Mouse (Mus musculus) 3134 (cell line): ENCODE data around the gene Uhrf1bp1.
"Not testable (repeated sequence)": the region's sequence is repeated elsewhere in the genome, so short reads cannot be mapped to it uniquely, and the experiment has no call there.

Experiments
- DNase-seq: peaks from one replicate; pipeline ENCODE4 v3.0.0-alpha.2; 2011; ENCODE audit warnings: low spot score; ENCODE audit not compliant: insufficient read length; ENCODE audit errors: extremely low read depth

Uhrf1bp1 gene

GRCm38 (mm10) chr17:27837850-27838249 lies 18.4 kb upstream of the Uhrf1bp1 start, which contains the start of gene Snrpc:
Gene Snrpc (plus strand): TSS chr17:27838150.
- not testable (repeated sequence) for DNase-seq

- peak; percentile 93 for DNase-seq
Measured at GRCm38 (mm10) chr17:27839469-27840252, 16.6 kb upstream of the Uhrf1bp1 start.

- DNase-seq: no peak
Measured at GRCm38 (mm10) chr17:27848351-27848750, 7.9 kb upstream of the Uhrf1bp1 start.

- no peak for DNase-seq
Measured at GRCm38 (mm10) chr17:27851076-27851475, 5.2 kb upstream of the Uhrf1bp1 start.

- peak; percentile 83 for DNase-seq
Measured at GRCm38 (mm10) chr17:27856798-27857648, 782 bp downstream of the Uhrf1bp1 start.

DNA sequence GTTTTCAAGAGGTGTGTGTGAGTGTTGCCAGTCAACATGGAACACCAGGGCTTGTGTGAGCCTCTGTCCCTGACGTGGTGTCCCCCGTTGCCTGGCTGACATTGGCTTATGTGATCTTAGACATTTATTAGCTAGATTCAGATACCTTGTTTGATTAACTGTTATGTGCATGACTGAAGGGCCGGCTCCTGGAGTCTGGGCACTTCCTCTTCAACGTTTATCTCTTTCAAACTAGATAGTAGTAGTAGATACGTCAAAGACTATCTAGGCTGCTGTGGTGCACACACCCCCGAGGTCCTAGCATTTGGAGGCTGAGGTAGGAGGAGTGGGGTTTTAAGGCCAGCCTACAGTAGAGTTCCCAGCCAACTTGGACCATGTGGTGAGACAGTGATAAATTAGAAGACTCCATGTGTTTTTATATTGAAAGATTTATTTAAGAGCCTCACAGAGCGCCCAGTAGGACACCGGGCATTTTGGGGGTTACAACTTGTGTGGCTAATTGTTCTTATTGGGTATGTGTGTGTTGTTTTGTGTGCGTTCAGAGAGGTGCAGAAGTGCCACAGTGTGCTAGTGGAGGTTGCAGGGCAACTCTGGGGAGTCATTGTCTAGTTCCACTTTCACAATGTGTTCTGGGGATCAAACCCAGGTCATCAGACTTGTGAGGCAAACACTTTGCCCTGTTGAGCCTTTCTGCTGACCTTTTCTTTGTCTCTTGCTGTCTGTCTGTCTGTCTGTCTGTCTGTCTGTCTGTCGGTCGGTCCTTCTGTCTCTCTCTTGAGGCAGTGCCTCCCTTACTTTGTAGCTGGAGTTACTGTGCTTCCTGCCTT lies 1.6 kb downstream of the Uhrf1bp1 start:
- no peak for DNase-seq

DNA sequence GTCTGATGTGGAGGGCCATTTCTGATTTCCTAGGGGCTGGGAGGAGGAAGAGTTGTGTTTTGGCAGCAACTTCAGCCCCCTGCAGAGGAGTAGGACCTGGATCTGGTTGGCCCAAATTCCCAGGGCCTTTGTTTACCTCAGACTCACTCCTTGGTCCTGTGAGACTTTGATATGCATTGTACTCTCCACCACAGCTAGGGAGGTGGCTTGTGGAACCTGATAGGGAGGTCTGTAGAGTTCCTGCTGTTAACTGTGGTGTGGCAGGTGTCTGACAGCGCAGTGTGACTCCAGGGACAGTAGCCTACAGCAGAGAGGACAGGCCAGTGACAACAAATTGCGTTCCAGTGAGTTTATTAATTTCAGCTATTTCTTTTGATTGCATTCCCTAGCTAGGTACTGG lies 2.9 kb downstream of the Uhrf1bp1 start:
- DNase-seq: no peak

GRCm38 (mm10) chr17:27865461-27865860 lies 9.2 kb downstream of the Uhrf1bp1 start:
- DNase-seq: no peak

- no peak for DNase-seq
Measured at GRCm38 (mm10) chr17:27866737-27867136, 10.5 kb downstream of the Uhrf1bp1 start.

DNA sequence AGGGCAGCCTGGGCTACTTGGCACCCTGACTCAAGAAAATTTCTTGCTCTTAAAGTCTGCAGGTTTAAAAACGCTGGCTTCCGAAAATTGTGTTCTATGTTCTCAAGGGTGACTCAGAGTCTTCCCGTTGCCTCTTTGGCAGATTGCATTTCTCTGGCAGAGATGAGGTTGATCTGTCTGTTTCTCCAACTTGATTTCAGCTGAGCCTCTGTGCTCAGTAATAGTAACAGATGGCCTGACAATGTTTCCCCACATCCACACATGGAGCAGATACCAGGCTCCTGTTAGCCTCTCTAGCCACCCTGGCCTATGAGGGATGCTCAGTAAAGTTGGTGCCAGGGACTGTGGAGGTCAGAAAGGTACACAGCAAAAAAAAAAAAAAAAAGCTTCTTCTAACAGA lies 15.6 kb downstream of the Uhrf1bp1 start:
- no peak for DNase-seq

DNA sequence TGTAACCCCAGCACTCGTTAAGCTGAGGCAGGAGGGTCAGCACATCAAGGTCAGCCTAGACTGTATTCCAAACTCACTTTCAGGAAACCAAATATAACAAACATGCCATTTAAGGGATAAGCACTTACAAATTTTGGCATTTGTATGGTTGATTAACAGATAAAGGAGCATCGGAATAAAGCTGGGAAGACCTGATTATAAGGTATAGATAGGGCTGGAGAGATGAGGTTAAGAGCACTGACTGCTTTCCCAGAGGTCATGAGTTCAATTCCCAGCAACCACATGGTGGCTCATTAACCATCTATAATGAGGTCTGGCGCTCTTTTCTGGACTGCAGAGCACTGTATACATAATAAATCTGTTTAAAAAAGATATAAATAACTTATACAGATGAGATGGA lies 17.3 kb downstream of the Uhrf1bp1 start:
- no peak for DNase-seq

- DNase-seq: no peak
Measured at GRCm38 (mm10) chr17:27874510-27874909, 18.3 kb downstream of the Uhrf1bp1 start.

- DNase-seq: no peak
Measured at GRCm38 (mm10) chr17:27881518-27881917, 25.3 kb downstream of the Uhrf1bp1 start.

GRCm38 (mm10) chr17:27883129-27883528 lies 26.9 kb downstream of the Uhrf1bp1 start:
- no peak for DNase-seq

GRCm38 (mm10) chr17:27883994-27884393 lies 27.8 kb downstream of the Uhrf1bp1 start:
- no peak for DNase-seq

- DNase-seq: no peak
Measured at GRCm38 (mm10) chr17:27886499-27887210, 30.4 kb downstream of the Uhrf1bp1 start.

DNA sequence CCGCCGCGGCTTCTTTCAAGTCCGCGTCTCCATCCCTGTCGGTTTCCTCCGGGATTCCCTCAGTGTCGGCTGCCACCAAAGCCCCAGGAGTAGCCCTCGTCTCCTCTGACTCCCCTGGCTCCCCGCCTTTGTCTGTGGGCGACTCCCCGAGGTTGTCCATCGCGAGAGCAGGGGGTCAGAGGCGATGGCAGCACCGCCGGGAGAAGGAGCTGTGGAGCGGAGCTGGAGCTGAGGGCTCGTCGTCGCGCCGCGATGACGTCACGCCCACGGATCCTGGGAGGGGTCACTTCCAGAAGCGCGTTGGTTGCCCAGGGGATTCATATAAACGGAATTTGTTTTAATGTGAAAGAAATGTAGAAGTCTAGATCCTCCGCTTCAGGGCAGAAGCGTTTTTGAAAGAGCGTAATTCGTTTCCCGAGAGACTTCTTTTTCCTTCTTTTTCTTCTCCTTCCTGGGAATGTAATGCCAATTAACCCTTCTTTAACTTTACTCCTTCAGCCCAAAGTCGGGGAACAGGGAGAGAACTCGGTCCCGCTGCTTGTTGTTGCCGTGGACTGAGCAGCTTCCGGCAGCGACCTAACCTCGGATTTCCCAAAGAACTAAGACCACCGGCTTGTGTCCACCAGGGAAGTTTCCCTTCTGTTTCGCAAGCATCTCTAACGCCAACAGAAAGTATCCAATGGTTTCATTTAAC lies 51.4 kb downstream of the Uhrf1bp1 start:
- DNase-seq: peak; percentile 96

- no peak for DNase-seq
Measured at GRCm38 (mm10) chr17:27908206-27908887, 52.1 kb downstream of the Uhrf1bp1 start.
